Mouse (Mus musculus): ENCODE measurements around the gene Retreg1. TPM values are rescaled to one million over a fixed set of nuclear protein-coding genes. Genes with fewer than 3 reads are reported as not detected.
A peak's percentile ranks its signal among the peaks of the same experiment; 100 is the strongest.
"Not testable (repeated sequence)": the region's sequence is repeated elsewhere in the genome, so short reads cannot be mapped to it uniquely, and the experiment has no call there.

Retreg1 gene
- polyA plus RNA-seq, 1 experiment from 2014 or later, result 2.2 TPM

GRCm38 (mm10) chr15:25975810-25976209, 132.8 kb downstream of the Retreg1 start:
- Histone ChIP-seq H3K27ac (no peak overlapping the region), H3K4me3 (no peak overlapping the region), H3K9me3 (no peaks in the 10 kb centered on the region), H3K36me3 (no peaks in the 10 kb centered on the region), H3K27me3 (ENCODE audit: insufficient read depth, poor library complexity, severe bottlenecking) (no peaks in the 10 kb centered on the region), H3K4me1 (replicated peaks) (no peaks in the 10 kb centered on the region)
- no peak for DNase-seq (ENCODE audit: low spot score)
- WGBS, result 86% methylated on average over 6 of the region's 6 CpGs

- H3K27ac ChIP-seq, result peak overlapping the region; percentile 90
- DNase-seq (ENCODE audit: low spot score); H3K9me3 ChIP-seq; H3K27me3 ChIP-seq (ENCODE audit: insufficient read depth, poor library complexity, severe bottlenecking): not testable (repeated sequence)
- H3K4me1 ChIP-seq (replicated peaks), result peaks cover 20% of the 10 kb centered on the region
- peaks cover 21% of the 10 kb centered on the region for H3K36me3 ChIP-seq
- 18% methylated on average over 6 of the region's 6 CpGs for WGBS
- H3K4me3 ChIP-seq, result peak overlapping the region; percentile 99
Observed at GRCm38 (mm10) chr15:25983614-25984013, 140.6 kb downstream of the Retreg1 start.

- Histone ChIP-seq H3K4me1 (replicated peaks) (peaks cover 20% of the 10 kb centered on the region), H3K36me3 (peaks cover 25% of the 10 kb centered on the region), H3K9me3 (no peaks in the 10 kb centered on the region), H3K27ac (peak within 1 kb of the TSS; percentile 90), H3K27me3 (ENCODE audit: insufficient read depth, poor library complexity, severe bottlenecking) (no peaks in the 10 kb centered on the region), H3K4me3 (peak within 1 kb of the TSS; percentile 99)
- WGBS, result under 1% methylated on average over 57 of the region's 57 CpGs
- peak; percentile 96 for DNase-seq (ENCODE audit: low spot score)
Observed at GRCm38 (mm10) chr15:25984067-25984733, 141.2 kb downstream of the Retreg1 start, which contains the start of gene Zfp622. Gene Zfp622 (plus strand): TSS chr15:25984366.

DNA sequence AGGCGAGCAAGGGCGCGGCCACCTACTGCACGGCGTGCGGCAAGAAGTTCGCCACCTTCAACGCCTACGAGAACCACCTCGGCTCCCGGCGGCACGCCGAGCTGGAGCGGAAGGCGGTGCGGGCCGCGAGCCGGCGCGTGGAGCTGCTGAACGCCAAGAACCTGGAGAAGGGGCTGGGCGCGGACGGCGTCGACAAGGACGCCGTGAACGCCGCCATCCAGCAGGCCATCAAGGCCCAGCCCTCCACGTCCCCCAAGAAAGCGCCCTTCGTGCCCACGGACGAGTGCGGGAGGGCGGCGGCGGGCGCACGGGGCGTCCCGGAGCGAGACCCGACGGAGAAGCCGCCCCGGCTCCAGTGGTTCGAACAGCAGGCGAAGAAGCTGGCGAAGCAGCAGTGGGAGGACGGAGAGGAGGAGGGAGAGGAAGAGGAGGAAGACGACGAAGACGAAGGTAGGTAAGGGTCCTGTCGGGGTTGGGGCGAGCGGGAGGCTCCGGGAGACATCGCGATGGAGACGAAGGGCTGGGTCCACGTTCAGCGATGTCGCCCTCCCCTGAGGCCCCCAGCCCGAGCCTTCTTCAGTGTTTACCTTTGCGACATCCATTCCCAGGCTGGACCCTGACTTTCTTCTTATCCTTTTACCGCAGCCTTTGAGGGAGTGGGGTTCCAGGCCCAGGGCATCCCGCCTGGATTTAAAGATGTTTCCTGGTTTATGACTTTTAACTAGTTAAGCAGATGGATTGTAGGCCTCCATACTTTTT, 141.9 kb downstream of the Retreg1 start:
- Histone ChIP-seq H3K27me3 (ENCODE audit: insufficient read depth, poor library complexity, severe bottlenecking) (no peaks in the 10 kb centered on the region), H3K36me3 (peaks cover 32% of the 10 kb centered on the region), H3K9me3 (no peaks in the 10 kb centered on the region), H3K27ac (peak overlapping the region; percentile 90), H3K4me3 (peak overlapping the region; percentile 99), H3K4me1 (replicated peaks) (peaks cover 20% of the 10 kb centered on the region)
- WGBS, result under 1% methylated on average over 71 of the region's 71 CpGs
- DNase-seq (ENCODE audit: low spot score), result no peak

GRCm38 (mm10) chr15:25992992-25993727, 150.2 kb downstream of the Retreg1 start:
- H3K36me3 ChIP-seq, result peaks cover 85% of the 10 kb centered on the region
- H3K27ac ChIP-seq, result no peak overlapping the region

GRCm38 (mm10) chr15:25995521-25995920, 152.5 kb downstream of the Retreg1 start:
- H3K36me3 ChIP-seq, result peaks cover 68% of the 10 kb centered on the region
- H3K4me1 ChIP-seq (replicated peaks), result no peaks in the 10 kb centered on the region
- no peak overlapping the region for H3K27ac ChIP-seq
- no peak overlapping the region for H3K4me3 ChIP-seq
- H3K27me3 ChIP-seq (ENCODE audit: insufficient read depth, poor library complexity, severe bottlenecking), result no peaks in the 10 kb centered on the region
- WGBS, result 58% methylated on average over 2 of the region's 2 CpGs
- no peaks in the 10 kb centered on the region for H3K9me3 ChIP-seq
- no peak for DNase-seq (ENCODE audit: low spot score)

More at GRCm38 (mm10) chr15:25992992-25993727, 150.2 kb downstream of the Retreg1 start:
- Histone ChIP-seq H3K4me3 (no peak overlapping the region), H3K27me3 (ENCODE audit: insufficient read depth, poor library complexity, severe bottlenecking) (no peaks in the 10 kb centered on the region), H3K4me1 (replicated peaks) (no peaks in the 10 kb centered on the region), H3K9me3 (no peaks in the 10 kb centered on the region)
- DNase-seq (ENCODE audit: low spot score), result peak; percentile 29
- WGBS, result 63% methylated on average over 8 of the region's 8 CpGs

- H3K27me3 ChIP-seq (ENCODE audit: insufficient read depth, poor library complexity, severe bottlenecking), result not testable (repeated sequence)
Observed at GRCm38 (mm10) chr15:25999545-25999944, 156.6 kb downstream of the Retreg1 start.

GRCm38 (mm10) chr15:26008621-26009020, 165.6 kb downstream of the Retreg1 start:
- 87% methylated on average over 3 of the region's 3 CpGs for WGBS
- H3K4me3 ChIP-seq, result no peak overlapping the region
- no peak for DNase-seq (ENCODE audit: low spot score)
- H3K4me1 ChIP-seq (replicated peaks), result no peaks in the 10 kb centered on the region
- no peak overlapping the region for H3K27ac ChIP-seq
- no peaks in the 10 kb centered on the region for H3K9me3 ChIP-seq
- H3K36me3 ChIP-seq, result no peaks in the 10 kb centered on the region
- no peaks in the 10 kb centered on the region for H3K27me3 ChIP-seq (ENCODE audit: insufficient read depth, poor library complexity, severe bottlenecking)

More at GRCm38 (mm10) chr15:25999545-25999944, 156.6 kb downstream of the Retreg1 start:
- not testable (repeated sequence) for DNase-seq (ENCODE audit: low spot score); H3K9me3 ChIP-seq; H3K27ac ChIP-seq; H3K4me1 ChIP-seq (replicated peaks); H3K4me3 ChIP-seq
- 51% methylated on average over 5 of the region's 5 CpGs for WGBS
- peaks cover 33% of the 10 kb centered on the region for H3K36me3 ChIP-seq

DNA sequence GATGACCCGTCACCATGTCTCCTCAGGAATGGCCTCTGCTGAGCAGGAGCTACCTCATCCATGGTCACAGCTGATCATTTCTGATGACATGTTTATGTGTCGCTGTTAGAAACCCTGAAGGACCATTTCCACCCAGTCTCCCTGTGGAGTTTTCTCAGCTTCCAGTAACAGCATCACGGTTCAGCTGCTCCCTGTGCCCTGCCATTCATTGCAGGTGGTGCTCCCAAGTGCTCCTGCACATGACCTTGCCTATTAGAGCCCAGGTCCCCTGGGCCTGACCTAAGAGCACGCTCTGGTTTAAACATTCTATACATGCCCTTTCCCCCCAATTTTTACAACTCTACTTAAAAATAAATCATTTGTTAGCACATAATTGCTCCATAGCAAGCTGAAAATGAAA, 169.9 kb downstream of the Retreg1 start:
- 62% methylated on average over 4 of the region's 4 CpGs for WGBS
- H3K27ac ChIP-seq, result no peak overlapping the region
- H3K4me3 ChIP-seq, result no peak overlapping the region
- no peak for DNase-seq (ENCODE audit: low spot score)
- no peaks in the 10 kb centered on the region for H3K27me3 ChIP-seq (ENCODE audit: insufficient read depth, poor library complexity, severe bottlenecking)
- H3K9me3 ChIP-seq, result no peaks in the 10 kb centered on the region
- no peaks in the 10 kb centered on the region for H3K36me3 ChIP-seq
- H3K4me1 ChIP-seq (replicated peaks), result 0 out of 2 replicates have a peak, but pooled peaks cover 8% of the 10 kb centered on the region

DNA sequence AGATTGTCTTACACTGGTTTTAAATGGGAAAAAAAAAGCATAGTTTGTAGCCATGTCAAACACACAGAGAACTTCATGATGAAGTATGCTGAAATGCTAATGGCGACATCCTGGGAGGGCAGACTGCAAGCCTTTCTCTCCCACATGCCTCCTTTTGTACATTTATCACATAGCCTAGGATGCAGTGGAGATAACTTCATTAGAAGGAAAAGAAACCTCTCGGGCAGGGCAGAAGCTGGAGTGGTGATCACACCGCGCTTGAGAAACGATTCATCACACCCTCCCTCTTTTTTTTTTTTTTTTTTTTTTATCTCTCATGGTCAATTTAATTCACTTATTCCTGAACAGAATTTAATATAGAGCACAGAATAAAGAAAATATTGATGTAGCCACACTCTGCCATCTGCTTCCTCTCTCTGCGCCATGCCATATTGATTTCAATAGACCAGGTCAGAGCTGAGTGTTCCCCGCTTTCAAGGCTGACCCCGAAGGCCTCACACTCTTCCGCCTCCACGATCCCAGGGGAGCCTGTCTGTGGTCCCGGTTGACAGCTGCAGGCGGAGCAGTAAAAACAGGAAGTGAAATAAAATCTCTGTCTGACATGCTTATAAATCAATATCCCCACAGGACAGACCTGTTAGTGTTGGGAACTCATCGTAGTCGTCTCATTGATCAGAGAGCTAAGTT, 173.1 kb downstream of the Retreg1 start:
- Histone ChIP-seq H3K4me1 (replicated peaks) (0 out of 2 replicates have a peak, but pooled peaks cover 8% of the 10 kb centered on the region), H3K9me3 (no peaks in the 10 kb centered on the region), H3K27ac (no peak overlapping the region), H3K36me3 (no peaks in the 10 kb centered on the region), H3K27me3 (ENCODE audit: insufficient read depth, poor library complexity, severe bottlenecking) (no peaks in the 10 kb centered on the region), H3K4me3 (no peak overlapping the region)
- DNase-seq (ENCODE audit: low spot score), result peak; percentile 71
- 39% methylated on average over 14 of the region's 14 CpGs for WGBS

GRCm38 (mm10) chr15:26021721-26022120, 178.7 kb downstream of the Retreg1 start:
- no peaks in the 10 kb centered on the region for H3K27me3 ChIP-seq (ENCODE audit: insufficient read depth, poor library complexity, severe bottlenecking)
- H3K27ac ChIP-seq, result no peak overlapping the region
- 69% methylated on average over 8 of the region's 8 CpGs for WGBS
- no peaks in the 10 kb centered on the region for H3K36me3 ChIP-seq
- H3K4me3 ChIP-seq, result no peak overlapping the region
- DNase-seq (ENCODE audit: low spot score), result no peak
- no peaks in the 10 kb centered on the region for H3K9me3 ChIP-seq
- no peaks in the 10 kb centered on the region for H3K4me1 ChIP-seq (replicated peaks)

DNA sequence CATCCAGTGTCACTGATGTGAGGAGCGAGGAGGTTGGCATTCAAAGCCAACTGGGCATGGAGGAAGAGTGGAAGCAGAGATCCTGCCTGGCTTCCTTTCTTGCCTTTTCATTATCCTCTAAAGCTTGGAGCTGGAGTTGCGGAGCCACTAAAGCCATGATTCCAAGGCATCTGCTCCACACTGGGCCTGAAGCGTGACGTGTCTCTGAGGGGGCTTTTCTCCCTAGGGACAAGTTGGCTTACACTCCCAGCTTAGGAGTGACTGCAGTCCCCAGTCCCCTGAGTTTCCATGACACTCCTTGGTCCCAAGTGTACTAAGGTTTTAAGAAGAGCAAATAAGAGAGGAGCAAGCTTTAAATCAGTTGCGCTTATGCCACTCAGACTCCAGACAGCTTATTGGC, 179.7 kb downstream of the Retreg1 start:
- no peaks in the 10 kb centered on the region for H3K4me1 ChIP-seq (replicated peaks)
- H3K27ac ChIP-seq, result no peak overlapping the region
- H3K36me3 ChIP-seq, result no peaks in the 10 kb centered on the region
- DNase-seq (ENCODE audit: low spot score), result no peak
- H3K27me3 ChIP-seq (ENCODE audit: insufficient read depth, poor library complexity, severe bottlenecking), result no peaks in the 10 kb centered on the region
- 84% methylated on average over 5 of the region's 5 CpGs for WGBS
- H3K4me3 ChIP-seq, result no peak overlapping the region
- H3K9me3 ChIP-seq, result no peaks in the 10 kb centered on the region

All from hindbrain, embryonic 10.5 days (tissue).